Mouse (Mus musculus): ENCODE data around the gene Map1lc3a.

GRCm38 (mm10) chr2:155249588-155249987 lies 26.5 kb upstream of the Map1lc3a start:
- no peak for TF ChIP-seq CTCF (IDR thresholded peaks at IDR 0.05; ENCODE audit: low read depth)
- no peak for TF ChIP-seq EP300 (IDR thresholded peaks at IDR 0.05; ENCODE audit: low read depth)

Data from liver, embryonic 14.5 days (tissue).